Mouse (Mus musculus): Measurements from ENCODE around the gene Ppm1m. TPM values are rescaled to one million over a fixed set of nuclear protein-coding genes. Genes with fewer than 3 reads are reported as not detected.

Ppm1m gene
- total RNA-seq, 2 experiments from 2014 or later = 5.1 to 5.5 TPM

Small RNAs within 50 kb of the gene (microRNA-seq; reads per million reads assigned to microRNA genes)
- gene Mir135a-1 (0 to 0.32 reads per million in 2 experiments), gene Mirlet7g (58,654 to 65,596 reads per million in 2 experiments)

Other genes with a start within 250 kb of the Ppm1m start
- under 1 TPM; 0.44 to 0.82 TPM for gene Col6a5, start 239.1 kb downstream of the Ppm1m start, total RNA-seq (2021)
- gene Col6a4, start 103.0 kb downstream of the Ppm1m start, total RNA-seq (2021) = under 1 TPM; 0.07 to 0.08 TPM
- gene Glyctk, start 41.6 kb downstream of the Ppm1m start, total RNA-seq (2021) = 1 to 10 TPM; 1.3 to 1.6 TPM
- gene Wdr82, start 28.8 kb downstream of the Ppm1m start, total RNA-seq (2021) = 10 to 100 TPM; 23.4 to 27.4 TPM
- 10 to 100 TPM; 68.8 to 69.3 TPM for gene Twf2, start 3.4 kb upstream of the Ppm1m start, total RNA-seq (2021)
- under 1 TPM; 0.42 to 0.43 TPM for gene Tlr9, start 22.9 kb upstream of the Ppm1m start, total RNA-seq (2021)
- gene Alas1, start 48.9 kb upstream of the Ppm1m start, total RNA-seq (2021) = 100 to 1,000 TPM; 189 to 234 TPM
- gene Poc1a, start 81.3 kb upstream of the Ppm1m start, total RNA-seq (2021) = 1 to 10 TPM; 1.8 to 2.5 TPM
- 10 to 100 TPM; 13.9 to 17.6 TPM for gene Dusp7, start 168.9 kb upstream of the Ppm1m start, total RNA-seq (2021)
- gene Rpl29, start 229.7 kb upstream of the Ppm1m start, total RNA-seq (2021) = 100 to 1,000 TPM; 350 to 424 TPM
- 10 to 100 TPM in 1 of 2 experiments, 1 to 10 TPM in 1; 8.4 to 10.9 TPM for gene Acy1, start 238.6 kb upstream of the Ppm1m start, total RNA-seq (2021)
- gene Abhd14b, start 247.7 kb upstream of the Ppm1m start, total RNA-seq (2021) = 1 to 10 TPM; 4.6 to 6.5 TPM
- gene Abhd14a, start 247.9 kb upstream of the Ppm1m start, total RNA-seq (2021) = 10 to 100 TPM; 13.3 to 16.0 TPM

Data from gastrocnemius, postnatal 14 days (tissue).